Mouse (Mus musculus) megakaryocyte, embryonic 14.5 days (primary cell): ENCODE measurements around the gene Il17re.

ENCODE experiments used
- FLI1 ChIP-seq: IDR thresholded peaks from 2 replicates; pipeline ENCODE4 v1.6.1; 2012; ENCODE audit warnings: low read length, inconsistent platforms, mixed read lengths
- GATA1 ChIP-seq: IDR thresholded peaks from 3 replicates; pipeline ENCODE4 v1.6.1; 2012; ENCODE audit warnings: mixed read lengths, low read length, inconsistent platforms, borderline replicate concordance

DNA sequence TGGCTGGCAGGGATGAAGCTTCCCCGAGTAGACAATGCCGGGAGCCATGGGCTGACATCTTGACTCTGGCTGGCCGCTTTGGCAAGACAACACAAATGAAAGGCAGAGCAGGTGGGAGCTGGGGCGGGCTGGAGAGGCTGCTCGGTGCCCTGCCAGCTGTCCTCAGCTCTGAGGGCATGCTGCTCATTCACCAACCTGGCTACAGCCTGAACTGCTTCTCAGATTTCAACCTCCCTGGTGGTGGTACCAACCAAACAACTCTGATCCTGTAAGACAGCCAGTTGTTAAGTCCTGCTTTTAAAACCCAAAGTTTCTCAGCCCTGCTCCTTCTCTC is 50.6 kb downstream of the Il17re start:
- TF ChIP-seq GATA1 (no peak), FLI1 (no peak)
